Mouse (Mus musculus): ENCODE results near the gene Eif3a. TPM values are rescaled to one million over a fixed set of nuclear protein-coding genes. Genes with fewer than 3 reads are reported as not detected.

Gene Eif3a
- polyA plus RNA-seq, 1 experiment from 2014 or later, result 106 TPM

DNA sequence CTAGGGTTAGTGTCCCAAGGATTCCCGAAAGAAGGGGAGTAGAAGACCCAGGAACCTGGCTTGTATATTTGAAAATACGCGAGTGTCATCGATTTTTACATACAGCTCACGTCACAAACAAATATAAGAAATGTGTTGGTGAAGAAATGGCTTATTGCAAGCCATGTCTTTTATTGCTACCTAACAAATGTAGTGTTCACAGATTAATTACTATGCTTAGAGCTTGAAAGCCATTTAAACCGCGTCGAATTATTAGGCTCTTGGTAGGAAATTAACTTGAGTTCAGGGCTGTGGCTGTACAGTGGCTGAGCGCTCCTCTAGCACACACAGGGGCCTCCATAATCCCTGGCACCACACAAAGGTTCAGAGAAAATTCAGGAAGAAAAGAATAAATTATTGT lies 706 bp upstream of the Eif3a start:
- H3K4me2 ChIP-seq, result peak overlapping the region; percentile 88
- ATAC-seq (ENCODE audit: low read depth), result peak; percentile 46
- H3K36me3 ChIP-seq, result no peaks in the 10 kb centered on the region
- no peaks in the 10 kb centered on the region for H3K9me3 ChIP-seq
- H3K9ac ChIP-seq, result peak overlapping the region; percentile 100
- 15% methylated on average over 9 of the region's 9 CpGs for WGBS
- H3K27me3 ChIP-seq, result no peaks in the 10 kb centered on the region
- H3K4me1 ChIP-seq (replicated peaks), result peaks cover 33% of the 10 kb centered on the region
- H3K4me3 ChIP-seq, result peak overlapping the region; percentile 100
- peak overlapping the region; percentile 97 for H3K27ac ChIP-seq (replicated peaks)

DNA sequence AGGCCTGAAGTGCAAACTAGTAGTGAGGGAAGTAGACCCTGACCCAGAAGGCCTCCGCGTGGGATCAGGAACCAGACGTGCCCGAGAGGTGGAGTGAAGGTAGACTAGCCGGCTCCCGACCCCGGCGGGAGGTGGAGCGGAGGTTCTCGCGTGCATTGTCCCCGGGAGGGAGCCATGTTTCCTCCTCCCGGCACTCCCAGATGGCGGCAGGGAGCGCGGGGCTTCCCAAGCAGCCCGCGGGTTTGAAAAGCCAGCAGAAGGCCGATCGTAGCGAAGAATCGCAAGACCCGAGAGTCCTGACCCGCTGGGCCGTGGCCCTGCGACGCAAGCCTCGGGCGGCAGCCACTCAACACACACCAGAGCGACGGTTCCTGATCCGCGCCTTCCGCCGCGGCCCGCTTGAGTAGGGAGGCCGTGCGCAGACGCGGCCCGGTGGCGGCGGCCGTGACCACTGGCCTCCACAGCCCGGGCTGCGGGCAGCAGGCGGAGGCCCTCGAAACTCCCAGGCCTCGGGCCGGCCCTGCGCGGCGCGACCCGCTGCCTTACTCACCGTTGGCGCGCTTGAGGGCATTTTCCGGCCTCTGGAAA lies 445 bp downstream of the Eif3a start:
- peak overlapping the region; percentile 100 for H3K4me3 ChIP-seq
- ATAC-seq (ENCODE audit: low read depth), result peak; percentile 84
- H3K9ac ChIP-seq, result peak overlapping the region; percentile 100
- H3K4me2 ChIP-seq, result peak overlapping the region; percentile 88
- no peaks in the 10 kb centered on the region for H3K27me3 ChIP-seq
- peak overlapping the region; percentile 97 for H3K27ac ChIP-seq (replicated peaks)
- WGBS, result under 1% methylated on average over 60 of the region's 60 CpGs
- peaks cover 38% of the 10 kb centered on the region for H3K4me1 ChIP-seq (replicated peaks)
- H3K36me3 ChIP-seq, result no peaks in the 10 kb centered on the region
- H3K9me3 ChIP-seq, result no peaks in the 10 kb centered on the region

DNA sequence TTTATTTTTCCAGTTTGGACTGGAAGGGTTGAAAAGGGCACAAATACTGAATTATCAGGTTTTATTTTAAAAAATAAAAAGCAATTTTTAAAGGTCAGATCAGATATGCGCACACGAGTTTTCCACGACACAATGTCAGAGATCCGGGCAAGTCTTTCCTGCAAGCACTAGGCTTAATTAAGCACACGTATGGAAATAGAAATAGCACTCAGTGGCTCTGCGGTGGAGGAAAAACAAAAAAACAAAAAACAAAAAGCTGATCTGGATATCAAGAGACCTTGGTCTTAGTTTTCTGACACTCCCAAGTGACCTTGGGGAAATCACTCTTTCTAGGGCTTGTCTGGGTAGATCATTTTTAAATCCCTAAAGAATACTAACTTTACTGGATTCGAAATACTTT lies 1.0 kb downstream of the Eif3a start:
- Histone ChIP-seq H3K9ac (peak overlapping the region; percentile 100), H3K4me1 (replicated peaks) (peaks cover 38% of the 10 kb centered on the region), H3K4me2 (peak overlapping the region; percentile 88), H3K27ac (replicated peaks) (peak overlapping the region; percentile 97), H3K9me3 (no peaks in the 10 kb centered on the region), H3K27me3 (no peaks in the 10 kb centered on the region), H3K4me3 (peak overlapping the region; percentile 100), H3K36me3 (no peaks in the 10 kb centered on the region)
- 2% methylated on average over 7 of the region's 7 CpGs for WGBS
- ATAC-seq (ENCODE audit: low read depth), result no peak

DNA sequence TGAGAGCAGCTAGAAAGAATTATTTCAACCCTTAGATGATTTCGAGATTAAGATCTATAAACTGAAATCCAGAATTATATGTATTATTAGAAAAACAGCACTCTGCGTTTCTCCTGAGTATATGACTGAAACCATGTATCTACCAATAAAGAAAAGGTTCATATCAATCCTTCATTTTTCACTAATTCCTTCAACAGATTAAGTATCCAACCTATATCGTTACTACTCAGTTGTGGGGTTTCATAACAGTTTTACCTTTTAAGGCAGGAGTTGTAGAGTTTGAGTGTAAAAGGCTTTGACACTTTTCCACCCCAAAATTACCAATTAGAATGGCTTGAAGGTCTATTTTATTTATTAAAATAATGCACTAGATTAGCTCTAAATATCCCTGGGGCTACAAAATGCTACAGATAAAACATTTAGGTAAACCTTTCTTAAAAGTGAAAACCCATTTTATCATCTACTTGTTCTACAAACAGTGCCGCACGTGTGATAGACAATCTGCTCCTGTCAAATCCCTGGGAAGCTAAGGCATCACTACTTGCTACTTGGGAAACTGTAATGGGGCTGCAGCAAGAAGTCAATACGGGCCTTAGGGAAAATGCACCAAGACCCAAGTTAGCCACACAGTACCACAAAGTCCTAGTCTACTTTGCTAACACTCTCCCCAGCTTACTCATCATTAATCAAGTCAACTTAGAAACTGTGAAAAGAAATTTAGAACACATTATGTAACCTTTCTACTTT lies 2.1 kb downstream of the Eif3a start:
- Histone ChIP-seq H3K9me3 (no peaks in the 10 kb centered on the region), H3K36me3 (no peaks in the 10 kb centered on the region), H3K27ac (replicated peaks) (no peak overlapping the region), H3K27me3 (no peaks in the 10 kb centered on the region), H3K4me3 (peak overlapping the region; percentile 100), H3K4me1 (replicated peaks) (peaks cover 38% of the 10 kb centered on the region), H3K9ac (0 out of 2 replicates have a peak overlapping the region, but pooled peaks have one; percentile 45), H3K4me2 (peak overlapping the region; percentile 88)
- 48% methylated on average over 6 of the region's 6 CpGs for WGBS
- ATAC-seq (ENCODE audit: low read depth), result no peak

DNA sequence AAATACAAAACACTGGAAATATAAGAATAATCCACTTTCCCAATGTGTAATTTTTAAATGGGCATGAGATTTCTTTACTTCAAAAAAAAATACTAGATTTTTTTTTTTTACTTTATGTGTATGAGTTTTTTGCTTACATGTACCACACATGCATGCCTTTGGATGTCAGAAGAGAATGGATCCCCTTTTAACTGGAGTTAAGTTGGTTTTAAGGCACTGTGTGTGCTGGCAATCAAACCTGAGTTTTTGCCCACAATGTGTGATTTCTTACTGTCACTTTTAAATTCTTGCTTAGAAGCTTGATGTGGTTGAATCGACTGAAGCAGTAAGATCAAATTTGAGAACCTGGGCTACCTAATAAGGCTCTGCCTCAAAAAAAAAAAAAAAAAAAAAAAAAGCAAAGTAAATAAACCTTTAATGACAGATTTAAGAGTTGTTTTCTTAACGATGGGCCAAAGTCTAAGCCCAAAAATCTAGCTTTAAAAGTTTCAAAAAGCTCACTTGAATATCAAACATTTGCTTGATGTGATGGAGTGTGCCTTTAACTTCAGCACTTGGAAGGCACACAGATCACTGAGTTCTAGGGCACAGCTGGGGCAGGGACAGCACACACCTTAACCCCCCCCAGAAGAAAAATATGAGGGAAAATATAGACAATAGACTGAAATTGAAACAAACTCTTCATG lies 2.9 kb downstream of the Eif3a start:
- no peaks in the 10 kb centered on the region for H3K27me3 ChIP-seq
- no peak overlapping the region for H3K4me3 ChIP-seq
- H3K4me1 ChIP-seq (replicated peaks), result peaks cover 38% of the 10 kb centered on the region
- no peak for ATAC-seq (ENCODE audit: low read depth)
- no peaks in the 10 kb centered on the region for H3K36me3 ChIP-seq
- no peak overlapping the region for H3K27ac ChIP-seq (replicated peaks)
- WGBS, result 74% methylated on average over 2 of the region's 2 CpGs
- H3K9ac ChIP-seq, result 0 out of 2 replicates have a peak overlapping the region, but pooled peaks have one; percentile 45
- peak overlapping the region; percentile 88 for H3K4me2 ChIP-seq
- H3K9me3 ChIP-seq, result no peaks in the 10 kb centered on the region

DNA sequence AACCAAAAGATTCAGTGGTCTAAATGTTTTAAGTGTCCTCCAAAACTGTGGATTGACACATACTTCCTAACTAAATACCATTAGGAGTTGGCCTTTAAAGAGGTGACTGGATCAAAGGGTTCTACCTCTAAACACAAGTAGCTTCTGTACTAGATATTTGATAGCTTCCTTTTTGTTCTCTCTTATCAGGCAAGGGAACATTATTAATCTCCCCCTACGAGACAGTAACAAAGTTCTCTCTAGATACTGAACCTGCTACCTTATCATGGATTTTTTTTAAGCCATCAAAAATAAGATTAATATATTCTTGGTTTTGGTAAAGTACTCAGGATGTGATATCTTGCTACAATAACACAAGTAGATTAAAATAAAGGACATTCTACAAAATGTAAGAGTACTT lies 5.7 kb downstream of the Eif3a start:
- Histone ChIP-seq H3K27me3 (no peaks in the 10 kb centered on the region), H3K36me3 (peaks cover 13% of the 10 kb centered on the region), H3K4me1 (replicated peaks) (peaks cover 33% of the 10 kb centered on the region), H3K27ac (replicated peaks) (no peak overlapping the region), H3K9ac (no peak overlapping the region), H3K9me3 (no peaks in the 10 kb centered on the region), H3K4me2 (no peak overlapping the region), H3K4me3 (no peak overlapping the region)
- ATAC-seq (ENCODE audit: low read depth), result no peak
- WGBS, result 73% methylated on average over 1 of the region's 1 CpGs

DNA sequence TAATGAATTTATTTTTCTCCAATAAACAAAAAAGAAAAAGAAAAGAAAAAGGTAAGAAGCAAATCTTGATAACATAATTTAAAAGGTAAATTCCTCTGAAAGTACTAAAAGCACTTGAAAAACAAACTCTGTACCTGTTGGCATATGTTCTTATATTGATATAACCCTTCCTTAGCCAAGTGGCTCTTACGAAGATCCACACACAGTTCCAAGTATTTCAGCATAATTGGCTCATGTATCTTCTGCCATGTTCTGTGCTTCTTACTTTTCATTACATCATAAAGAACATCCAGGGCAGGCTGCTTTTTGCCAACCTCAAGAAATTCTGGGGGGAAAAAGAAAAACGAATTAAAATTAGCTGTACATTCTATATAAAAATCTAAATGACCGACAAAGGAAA lies 8.4 kb downstream of the Eif3a start:
- H3K4me1 ChIP-seq (replicated peaks), result peaks cover 13% of the 10 kb centered on the region
- ATAC-seq (ENCODE audit: low read depth), result no peak

DNA sequence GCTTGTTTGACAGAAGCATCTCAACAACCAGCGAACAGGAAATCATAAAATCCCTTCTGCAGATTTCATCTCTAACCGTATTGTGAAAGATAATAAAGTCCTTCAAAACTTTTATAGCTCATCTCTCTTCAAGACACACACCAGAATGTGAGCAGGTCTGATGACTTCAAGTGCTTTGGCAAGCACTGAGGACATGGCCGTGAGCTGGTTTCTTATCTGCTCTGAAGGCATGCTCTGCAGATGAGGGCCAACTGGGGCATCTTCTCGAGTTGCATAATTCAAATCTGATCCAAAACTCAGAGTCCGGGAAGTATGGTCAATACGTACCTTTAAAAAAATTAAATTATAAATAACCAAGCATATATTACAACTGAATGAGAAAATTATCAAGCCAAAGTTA lies 17.1 kb downstream of the Eif3a start:
- Histone ChIP-seq H3K4me1 (replicated peaks) (no peaks in the 10 kb centered on the region), H3K36me3 (peaks cover 80% of the 10 kb centered on the region), H3K4me3 (no peak overlapping the region), H3K27me3 (no peaks in the 10 kb centered on the region), H3K9ac (no peak overlapping the region), H3K27ac (replicated peaks) (no peak overlapping the region), H3K9me3 (no peaks in the 10 kb centered on the region), H3K4me2 (no peak overlapping the region)
- ATAC-seq (ENCODE audit: low read depth), result no peak
- 95% methylated on average over 6 of the region's 6 CpGs for WGBS

More for the DNA sequence above, 8.4 kb downstream of the Eif3a start:
- Histone ChIP-seq H3K4me3 (no peak overlapping the region), H3K9ac (no peak overlapping the region), H3K36me3 (peaks cover 29% of the 10 kb centered on the region), H3K4me2 (no peak overlapping the region), H3K27me3 (no peaks in the 10 kb centered on the region), H3K9me3 (no peaks in the 10 kb centered on the region), H3K27ac (replicated peaks) (no peak overlapping the region)
- WGBS, result 92% methylated on average over 3 of the region's 3 CpGs

DNA sequence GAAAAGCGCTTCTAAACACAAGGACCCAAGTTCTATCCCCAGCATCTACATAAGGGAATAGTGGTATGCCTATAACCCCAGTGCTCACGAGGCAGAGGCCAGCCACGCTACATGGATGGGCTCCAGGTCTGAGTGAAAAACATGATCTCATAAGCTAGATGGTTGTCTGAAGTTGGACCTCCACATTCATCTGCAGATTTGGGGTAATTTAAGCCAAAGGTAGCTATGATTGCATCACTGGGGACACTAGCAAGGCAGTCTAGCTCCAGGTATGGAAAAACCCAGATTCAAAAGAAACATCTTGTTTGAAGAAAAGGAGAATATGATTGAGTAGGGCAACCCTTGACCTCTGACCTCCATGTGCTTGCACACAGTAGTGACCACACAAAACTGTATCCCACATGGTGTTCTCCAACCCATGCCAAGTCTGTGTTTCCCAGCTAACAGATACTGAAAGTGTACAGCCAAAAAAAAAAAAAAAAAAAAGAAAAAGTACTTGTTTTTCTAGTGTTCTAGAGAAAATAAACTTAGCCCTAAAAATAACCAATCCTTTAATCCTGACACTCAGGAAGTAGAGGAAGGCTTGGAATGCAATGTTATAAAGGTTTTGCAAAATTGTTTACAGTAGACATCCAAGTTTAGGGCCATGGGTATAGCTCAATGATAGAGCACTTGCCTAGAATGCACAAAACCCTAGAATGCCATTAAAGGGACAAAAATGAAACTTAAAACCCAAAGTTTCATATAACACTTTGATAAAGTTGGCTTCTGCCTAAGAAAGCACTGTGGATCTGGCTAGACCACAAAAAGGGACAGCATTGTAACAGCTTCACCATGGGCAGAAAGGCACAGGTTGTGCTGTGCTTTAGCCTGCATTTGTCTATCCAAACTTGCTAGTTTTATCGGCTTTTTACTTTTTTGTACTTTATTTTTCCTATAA lies 31.3 kb downstream of the Eif3a start:
- WGBS, result 75% methylated on average over 4 of the region's 4 CpGs
- ATAC-seq (ENCODE audit: low read depth), result no peak

DNA sequence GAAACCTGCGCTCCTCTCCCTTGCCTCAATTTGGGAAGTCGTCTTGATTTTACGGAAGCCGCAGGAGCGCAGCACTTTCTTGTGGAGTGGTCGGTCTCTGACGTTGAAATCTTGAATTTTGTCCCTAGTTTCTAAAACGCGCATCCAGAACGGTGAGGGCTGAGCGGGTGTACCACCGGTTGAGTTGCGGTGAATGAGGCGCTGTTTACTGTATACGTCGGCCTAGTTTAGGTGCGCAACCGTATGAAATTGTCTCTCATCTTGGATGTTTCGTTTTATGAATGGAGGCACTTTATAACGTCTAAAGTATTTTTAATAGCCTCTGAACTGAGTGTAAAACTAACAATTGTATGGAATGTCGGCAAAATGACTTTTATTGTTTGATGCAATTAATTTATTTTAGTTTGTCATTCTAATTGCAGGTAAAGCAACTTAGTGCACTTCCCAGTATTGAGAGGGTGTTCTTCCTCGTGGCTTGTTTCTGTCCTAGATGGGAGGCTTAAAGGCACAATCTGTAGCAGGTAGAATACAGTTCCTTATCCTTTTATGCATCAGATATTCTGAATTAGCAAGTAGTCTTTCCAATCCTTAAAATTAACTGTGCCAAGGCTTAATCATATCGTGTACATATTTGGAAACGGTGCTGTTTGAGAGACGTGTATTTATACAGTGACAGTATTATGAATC lies 33.2 kb downstream of the Eif3a start:
- H3K36me3 ChIP-seq, result peaks cover 14% of the 10 kb centered on the region
- H3K4me2 ChIP-seq, result peak overlapping the region; percentile 93
- H3K4me1 ChIP-seq (replicated peaks), result peaks cover 24% of the 10 kb centered on the region
- 4% methylated on average over 25 of the region's 25 CpGs for WGBS
- no peaks in the 10 kb centered on the region for H3K9me3 ChIP-seq
- H3K4me3 ChIP-seq, result peak overlapping the region; percentile 84
- ATAC-seq (ENCODE audit: low read depth), result no peak
- peak overlapping the region; percentile 94 for H3K27ac ChIP-seq (replicated peaks)
- H3K27me3 ChIP-seq, result peaks cover 20% of the 10 kb centered on the region
- peak overlapping the region; percentile 87 for H3K9ac ChIP-seq

More for the DNA sequence above, 31.3 kb downstream of the Eif3a start:
- Histone ChIP-seq H3K36me3 (peaks cover 32% of the 10 kb centered on the region), H3K4me3 (no peak overlapping the region), H3K9ac (no peak overlapping the region), H3K27me3 (peaks cover 20% of the 10 kb centered on the region), H3K4me2 (no peak overlapping the region), H3K4me1 (replicated peaks) (peaks cover 24% of the 10 kb centered on the region), H3K9me3 (no peaks in the 10 kb centered on the region), H3K27ac (replicated peaks) (no peak overlapping the region)

Measured in neural tube, embryonic 13.5 days (tissue).